Mouse (Mus musculus) intestine, embryonic 16.5 days (tissue): ENCODE data around the gene Lrch4. TPM values are rescaled to one million over a fixed set of nuclear protein-coding genes. Genes with fewer than 3 reads are reported as not detected.

Experiments
- ATAC-seq: fragments of 200-750 bp; cut with Nextera tagmentation; 2 replicates; pipeline ENCODE4 v1.8.0; 2017; ENCODE audit warnings: moderate TSS enrichment, moderate library complexity
- H3K27ac ChIP-seq: fragments of 300-500 bp; sonication (generic); 2 replicates; pipeline ENCODE4 v1.5.1; 2014; ENCODE audit warnings: mild to moderate bottlenecking, low read length
- H3K27me3 ChIP-seq: fragments of 300-500 bp; sonication (generic); replicated peaks from 2 replicates; pipeline ENCODE4 v1.6.1; 2014; ENCODE audit warnings: low read length, control low read depth, mixed read lengths; ENCODE audit not compliant: control insufficient read depth, insufficient read depth
- H3K36me3 ChIP-seq: fragments of 300-500 bp; sonication (generic); 2 replicates; pipeline ENCODE4 v1.6.1; 2014; ENCODE audit warnings: low read length, control low read depth; ENCODE audit not compliant: control insufficient read depth, insufficient read depth
- H3K4me1 ChIP-seq: fragments of 300-500 bp; sonication (generic); 2 replicates; pipeline ENCODE4 v1.6.1; 2014; ENCODE audit warnings: low read length, control low read depth, mixed read lengths; ENCODE audit not compliant: control insufficient read depth, insufficient read depth
- H3K4me2 ChIP-seq: fragments of 300-500 bp; sonication (generic); 2 replicates; pipeline ENCODE4 v1.6.1; 2014; ENCODE audit warnings: low read depth, low read length, control low read depth
- H3K4me3 ChIP-seq: fragments of 300-500 bp; sonication (generic); 2 replicates; pipeline ENCODE4 v1.5.1; 2014; ENCODE audit warnings: mild to moderate bottlenecking, low read length
- H3K9ac ChIP-seq: fragments of 300-500 bp; sonication (generic); 2 replicates; pipeline ENCODE4 v1.6.1; 2014; ENCODE audit warnings: low read depth, low read length
- H3K9me3 ChIP-seq: fragments of 300-500 bp; sonication (generic); 2 replicates; pipeline ENCODE4 v1.6.1; 2016; ENCODE audit warnings: low read length, control low read depth; ENCODE audit not compliant: control insufficient read depth
- WGBS: fragments of 180-500 bp; shearing (Covaris S2); extraction: QIAGEN DNeasy Blood & Tissue Kit; methylation state at CpG from one replicate; pipeline ENCODE4 v1.1.7; 2014; 5-methylcytosine and 5-hydroxymethylcytosine counted together
- polyA plus RNA-seq: library from polyadenylated mRNA; unstranded; fragments of >200 nt; fragmentation: Nextera tagmentation; extraction: Ambion mirVana; gene quantifications from 2 replicates; pipeline ENCODE4 v1.2.1, GENCODE M21; 2015

Lrch4 gene
- polyA plus RNA-seq, 1 experiment from 2014 or later: 37.8 TPM

DNA sequence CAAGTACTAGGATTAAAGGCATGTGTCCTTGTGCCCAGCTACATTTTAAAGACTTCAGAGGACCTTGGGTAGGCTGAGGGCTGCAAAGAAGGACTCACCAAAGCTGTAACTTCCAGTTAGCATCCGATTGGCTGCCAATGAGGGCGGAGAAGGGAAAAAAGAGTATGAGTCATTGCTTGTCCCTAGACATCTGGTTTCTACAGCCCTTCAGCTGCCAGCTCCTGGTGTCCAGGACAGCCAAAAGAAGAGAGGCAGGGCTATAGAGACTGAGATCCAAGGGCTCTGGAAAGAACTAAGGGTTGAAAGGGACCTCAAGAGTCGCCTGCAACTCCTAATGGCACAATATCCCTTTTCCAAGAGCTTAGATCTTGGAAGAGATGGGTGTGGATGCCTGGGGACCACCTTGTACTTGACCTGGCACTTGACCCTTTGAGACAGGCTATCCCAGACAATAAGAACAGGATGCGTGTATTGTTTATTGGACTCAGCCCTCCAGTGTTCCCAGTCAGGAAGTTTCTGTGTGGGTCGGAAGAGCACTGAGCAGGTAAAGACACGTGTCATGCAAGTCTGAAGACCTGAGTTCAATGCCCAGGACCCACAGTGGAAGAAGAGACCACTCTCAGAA is 31.3 kb downstream of the Lrch4 start:
- no peaks in the 10 kb centered on the region for H3K27me3 ChIP-seq
- no peaks in the 10 kb centered on the region for H3K9me3 ChIP-seq
- H3K4me2 ChIP-seq: no peak overlapping the region
- no peak overlapping the region for H3K27ac ChIP-seq
- no peak overlapping the region for H3K4me3 ChIP-seq
- no peak for ATAC-seq
- H3K36me3 ChIP-seq: peaks cover 14% of the 10 kb centered on the region
- H3K4me1 ChIP-seq: peaks cover 9% of the 10 kb centered on the region; the same call in 1 of the 2 replicates
- H3K9ac ChIP-seq: no peak overlapping the region
- whole genome bisulfite sequencing: 89% methylated on average over 6 of the region's 6 CpGs

DNA sequence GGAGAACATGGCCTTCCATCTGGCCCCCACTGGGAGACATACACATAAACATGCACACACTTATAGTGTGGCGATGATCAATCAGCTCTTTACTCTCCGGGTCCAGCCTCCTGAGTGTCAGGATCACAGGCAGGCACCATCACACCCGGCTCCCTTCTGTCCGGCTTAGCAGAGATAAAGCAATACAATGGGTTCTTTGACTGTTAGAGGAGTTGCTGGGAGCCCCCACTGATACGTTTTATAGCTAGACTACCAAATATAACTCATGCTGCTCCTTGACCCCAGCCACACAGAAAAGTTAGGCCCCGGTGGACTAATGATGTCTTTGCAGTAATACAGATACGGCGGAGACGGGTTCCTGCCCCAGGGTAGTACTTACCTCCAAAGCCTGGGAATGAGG is 34.1 kb downstream of the Lrch4 start:
- 53% methylated on average over 9 of the region's 9 CpGs for WGBS
- H3K36me3 ChIP-seq: peaks cover 14% of the 10 kb centered on the region

DNA sequence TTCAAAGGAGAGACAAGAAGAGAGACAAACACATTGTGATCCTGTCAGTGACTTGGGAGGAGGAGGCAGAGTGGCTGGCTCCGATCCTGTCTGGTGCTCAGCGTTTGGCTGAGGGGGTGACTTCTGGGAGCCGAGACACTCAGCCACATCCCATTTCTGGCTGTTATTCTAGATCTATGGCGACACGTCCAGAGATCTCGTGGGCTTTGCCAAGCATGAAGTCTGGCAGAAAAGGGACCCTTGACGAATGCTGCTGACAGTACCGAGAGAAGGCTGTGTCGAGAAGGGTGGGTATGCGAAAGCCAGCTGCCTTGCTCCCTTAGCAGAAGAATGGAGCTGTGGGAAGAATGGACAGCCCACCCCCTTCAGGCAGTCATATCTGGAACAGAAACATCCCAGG is 40.0 kb downstream of the Lrch4 start:
- Histone ChIP-seq H3K27ac (peak overlapping the region; percentile 73), H3K36me3 (0 out of 2 replicates have a peak, but pooled peaks cover 1% of the 10 kb centered on the region), H3K4me2 (no peak overlapping the region), H3K9ac (no peak overlapping the region), H3K27me3 (no peaks in the 10 kb centered on the region), H3K9me3 (no peaks in the 10 kb centered on the region), H3K4me1 (peaks cover 40% of the 10 kb centered on the region), H3K4me3 (no peak overlapping the region)
- no peak for ATAC-seq
- WGBS: 53% methylated on average over 10 of the region's 10 CpGs

More for the DNA sequence above, 34.1 kb downstream of the Lrch4 start:
- Histone ChIP-seq H3K9ac (no peak overlapping the region), H3K4me2 (no peak overlapping the region), H3K4me3 (no peak overlapping the region), H3K4me1 (peaks cover 9% of the 10 kb centered on the region; the same call in 1 of the 2 replicates), H3K27me3 (no peaks in the 10 kb centered on the region), H3K9me3 (no peaks in the 10 kb centered on the region), H3K27ac (peak overlapping the region; percentile 40; the same call in 1 of the 2 replicates)
- ATAC-seq: peak; percentile 52

DNA sequence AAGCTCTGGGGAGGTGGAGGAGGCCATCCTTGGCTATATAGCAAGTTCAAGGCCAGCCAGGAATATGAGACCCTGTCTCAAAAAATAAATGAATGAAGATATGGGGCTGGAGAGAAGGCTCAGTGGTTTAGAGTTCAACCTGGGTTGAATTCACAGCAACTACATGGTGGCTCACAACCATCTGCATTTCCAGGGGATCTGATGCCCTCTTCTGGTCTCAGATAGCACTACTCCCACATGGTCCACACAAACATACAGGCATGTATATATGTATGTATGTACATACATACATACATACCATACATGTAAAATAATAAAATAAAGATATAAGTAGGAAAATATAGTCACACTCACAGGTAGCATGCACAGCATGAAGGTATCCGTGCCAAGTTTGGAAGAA is 41.3 kb downstream of the Lrch4 start:
- H3K27ac ChIP-seq: peak overlapping the region; percentile 63; the same call in 1 of the 2 replicates
- 96% methylated on average over 1 of the region's 1 CpGs for WGBS

DNA sequence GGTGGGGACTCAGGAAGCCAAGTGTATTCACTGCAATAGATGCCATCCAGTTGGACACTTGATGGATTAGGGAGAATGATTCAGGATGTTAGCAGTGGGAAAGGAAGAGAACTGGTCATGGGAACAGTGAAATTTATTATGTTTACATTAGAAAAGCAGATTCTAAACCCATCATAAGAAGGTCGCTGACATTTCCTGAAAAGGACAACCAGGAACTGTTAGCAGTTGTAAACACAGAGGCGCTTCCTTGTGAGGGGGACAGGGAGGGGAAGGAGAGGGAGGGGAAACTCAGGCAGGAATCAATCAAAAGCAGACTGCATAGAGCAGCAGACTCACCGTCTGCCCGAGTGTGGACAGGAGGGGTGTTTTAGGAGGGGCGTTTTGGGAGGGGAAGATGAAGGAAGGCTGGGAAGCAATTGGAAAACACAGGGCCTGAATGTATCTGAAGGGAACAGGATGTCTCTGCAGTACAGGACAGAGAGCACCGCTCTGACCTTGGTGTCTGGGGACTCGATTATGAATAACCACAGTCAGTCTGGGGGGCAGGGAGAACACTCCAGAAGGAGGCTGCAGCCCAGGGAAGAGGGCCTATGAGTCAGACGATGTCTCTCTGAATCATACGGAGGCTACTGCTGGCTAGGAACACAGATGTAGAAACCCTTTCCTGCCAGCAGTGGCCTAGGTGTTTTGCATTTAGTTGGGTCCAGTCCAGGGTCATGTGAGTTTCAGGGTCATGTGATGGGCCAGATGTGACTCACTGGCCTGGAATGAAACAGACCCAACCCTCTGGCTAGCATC is 42.7 kb downstream of the Lrch4 start:
- peak overlapping the region; percentile 23 for H3K9ac ChIP-seq
- H3K4me1 ChIP-seq: peaks cover 40% of the 10 kb centered on the region
- WGBS: 5% methylated on average over 9 of the region's 9 CpGs
- no peaks in the 10 kb centered on the region for H3K9me3 ChIP-seq
- peak overlapping the region; percentile 0; the same call in 1 of the 2 replicates for H3K4me2 ChIP-seq
- no peaks in the 10 kb centered on the region for H3K36me3 ChIP-seq
- peak overlapping the region; percentile 97 for H3K27ac ChIP-seq
- 0 out of 2 replicates have a peak overlapping the region, but pooled peaks have one; percentile 7 for H3K4me3 ChIP-seq
- ATAC-seq: peak; percentile 82
- H3K27me3 ChIP-seq: no peaks in the 10 kb centered on the region

More for the DNA sequence above, 41.3 kb downstream of the Lrch4 start:
- H3K36me3 ChIP-seq: no peaks in the 10 kb centered on the region
- ATAC-seq: no peak
- H3K27me3 ChIP-seq: no peaks in the 10 kb centered on the region
- no peak overlapping the region for H3K9ac ChIP-seq
- H3K4me1 ChIP-seq: peaks cover 40% of the 10 kb centered on the region
- H3K4me3 ChIP-seq: no peak overlapping the region
- H3K9me3 ChIP-seq: no peaks in the 10 kb centered on the region
- H3K4me2 ChIP-seq: no peak overlapping the region

DNA sequence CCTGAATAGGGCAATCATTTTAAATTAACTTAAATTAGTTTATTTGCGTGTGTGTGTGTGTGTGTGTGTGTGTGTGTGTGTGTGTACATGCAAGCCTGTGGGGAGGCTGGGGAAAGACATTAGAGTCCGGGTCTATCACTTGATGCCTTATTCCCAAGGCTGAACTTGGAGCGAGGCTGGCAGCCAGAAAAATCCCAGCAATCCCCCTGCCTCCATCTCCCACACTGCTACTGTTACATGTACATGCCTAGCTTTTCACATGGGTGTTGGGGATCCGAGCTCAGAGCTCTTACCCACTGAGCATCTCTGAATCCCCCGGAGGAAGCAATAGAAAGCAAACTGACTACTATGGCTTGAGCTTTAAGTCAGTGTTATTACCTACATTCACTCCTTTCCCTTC is 43.4 kb downstream of the Lrch4 start:
- H3K4me2 ChIP-seq: peak overlapping the region; percentile 0
- no peak for ATAC-seq

DNA sequence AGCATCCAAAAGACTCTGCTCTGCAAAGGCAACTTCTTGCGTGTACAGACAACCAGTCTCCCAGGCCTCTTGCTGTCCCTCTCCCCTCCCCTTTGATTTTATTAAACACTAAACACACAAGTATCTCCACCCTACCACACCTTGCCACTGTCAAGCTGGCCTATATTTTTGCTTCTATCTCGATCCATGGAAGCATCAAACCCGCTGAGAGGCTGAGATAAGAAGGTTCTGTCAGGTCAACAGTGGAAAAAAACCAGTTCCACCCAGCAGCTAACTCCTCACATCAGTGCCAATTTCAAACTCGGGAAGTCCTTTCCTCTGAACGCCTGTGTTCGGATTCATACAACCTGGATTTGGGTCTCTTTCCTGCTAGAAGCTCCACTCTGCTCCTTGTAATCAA is 44.1 kb downstream of the Lrch4 start:
- Histone ChIP-seq H3K36me3 (no peaks in the 10 kb centered on the region), H3K4me1 (peaks cover 40% of the 10 kb centered on the region), H3K4me3 (no peak overlapping the region), H3K27me3 (no peaks in the 10 kb centered on the region), H3K9me3 (no peaks in the 10 kb centered on the region), H3K4me2 (no peak overlapping the region), H3K9ac (no peak overlapping the region), H3K27ac (peak overlapping the region; percentile 97)
- WGBS: 69% methylated on average over 6 of the region's 6 CpGs
- no peak for ATAC-seq

More for the DNA sequence above, 43.4 kb downstream of the Lrch4 start:
- H3K27me3 ChIP-seq: no peaks in the 10 kb centered on the region
- H3K4me3 ChIP-seq: no peak overlapping the region
- H3K36me3 ChIP-seq: no peaks in the 10 kb centered on the region
- peak overlapping the region; percentile 23; the same call in 1 of the 2 replicates for H3K9ac ChIP-seq
- H3K27ac ChIP-seq: peak overlapping the region; percentile 97
- H3K9me3 ChIP-seq: no peaks in the 10 kb centered on the region
- WGBS: 71% methylated on average over 5 of the region's 5 CpGs
- peaks cover 40% of the 10 kb centered on the region for H3K4me1 ChIP-seq

DNA sequence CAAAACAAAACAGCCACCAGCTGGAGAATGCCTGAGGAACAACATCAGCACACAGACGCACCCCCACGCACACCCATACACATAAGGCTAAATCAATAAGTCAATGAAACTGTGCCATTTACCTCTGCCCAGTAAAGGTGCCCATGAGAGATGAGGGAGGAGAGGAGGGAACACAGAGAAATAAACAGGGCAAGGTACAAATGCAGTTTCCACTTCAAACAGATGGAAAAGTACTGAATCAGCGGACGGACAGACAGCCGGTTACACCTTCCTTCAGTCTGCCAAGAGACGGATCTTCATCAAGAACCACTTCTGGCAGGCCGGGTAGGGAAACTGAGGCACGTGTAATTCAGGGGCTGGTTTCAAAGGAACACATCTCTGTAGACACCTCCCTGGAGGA is 45.9 kb downstream of the Lrch4 start:
- H3K4me3 ChIP-seq: no peak overlapping the region
- H3K4me1 ChIP-seq: peaks cover 34% of the 10 kb centered on the region
- no peak overlapping the region for H3K27ac ChIP-seq
- H3K27me3 ChIP-seq: no peaks in the 10 kb centered on the region
- WGBS: 86% methylated on average over 8 of the region's 8 CpGs
- H3K4me2 ChIP-seq: no peak overlapping the region
- no peaks in the 10 kb centered on the region for H3K36me3 ChIP-seq
- H3K9me3 ChIP-seq: no peaks in the 10 kb centered on the region
- ATAC-seq: no peak
- no peak overlapping the region for H3K9ac ChIP-seq

DNA sequence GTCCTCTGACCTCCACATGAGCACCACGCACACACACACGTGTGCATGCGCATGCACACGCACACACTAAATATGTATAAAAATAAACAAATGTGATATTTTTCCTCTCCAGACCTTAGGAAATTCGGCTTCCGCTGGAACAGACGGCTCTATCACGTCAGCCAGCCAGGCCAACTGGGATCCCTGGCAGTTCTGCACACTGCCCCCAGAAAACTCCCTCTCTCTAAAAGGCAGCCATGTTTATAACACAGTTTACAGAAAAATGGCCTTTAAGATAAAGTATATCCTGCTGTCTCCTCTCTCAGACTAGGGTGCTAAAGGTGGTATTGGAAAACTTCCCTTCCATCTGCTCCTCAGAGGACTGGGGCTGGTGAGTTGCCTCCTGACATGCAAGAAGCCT is 48.9 kb downstream of the Lrch4 start:
- Histone ChIP-seq H3K4me1 (peaks cover 10% of the 10 kb centered on the region), H3K9me3 (no peaks in the 10 kb centered on the region), H3K27me3 (no peaks in the 10 kb centered on the region), H3K4me3 (no peak overlapping the region), H3K9ac (no peak overlapping the region), H3K36me3 (no peaks in the 10 kb centered on the region), H3K4me2 (no peak overlapping the region), H3K27ac (no peak overlapping the region)
- ATAC-seq: no peak
- 89% methylated on average over 8 of the region's 8 CpGs for WGBS
